Mouse (Mus musculus) megakaryocyte progenitor cell, adult 5-6 weeks (primary cell): ENCODE measurements around the gene Iqcf3. TPM values are rescaled to one million over a fixed set of nuclear protein-coding genes. Genes with fewer than 3 reads are reported as not detected.
A peak's percentile ranks its signal among the peaks of the same experiment; 100 is the strongest.

Source experiments
- ATAC-seq: replicated peaks from 2 replicates; pipeline ENCODE4 v1.8.0; 2016; ENCODE audit warnings: mild to moderate bottlenecking, moderate TSS enrichment, inconsistent platforms; ENCODE audit not compliant: poor library complexity
- total RNA-seq, 2 experiments: library from RNA; stranded (forward) in 1 of 2; stranded (reverse) in 1 of 2; fragments of 157-497, 149-512 nt in 1 of 2; fragments of 200-1000 nt in 1 of 2; gene quantifications; 2 replicates each; pipeline versions ENCODE4 v1.2.3 to v1.2.4; 2015 to 2017

Iqcf3 gene
- total RNA-seq, 2 experiments from 2014 or later = not detected

GRCm38 (mm10) chr9:106473081-106473752 is 88.2 kb downstream of the Iqcf3 start:
- no peak for ATAC-seq

DNA sequence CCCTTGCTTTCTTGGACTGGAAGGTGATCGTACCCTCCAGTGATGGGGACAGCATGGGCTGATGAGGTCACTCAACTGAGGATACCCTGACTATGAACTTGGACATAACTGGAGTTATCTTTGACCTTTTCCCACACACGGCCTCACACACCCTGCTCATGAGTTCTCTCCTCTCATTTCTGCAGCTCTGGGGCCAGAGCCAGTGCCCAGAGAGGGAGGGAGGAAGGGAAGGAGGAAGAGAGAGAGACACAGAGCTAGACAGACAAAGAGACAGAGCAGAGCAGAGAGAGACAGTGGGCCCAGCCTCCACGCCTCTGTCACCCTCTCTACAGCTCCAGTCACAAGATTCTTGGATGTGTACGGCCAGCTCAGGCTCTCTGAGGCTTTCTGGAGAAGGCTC is 89.1 kb downstream of the Iqcf3 start:
- no peak for ATAC-seq

DNA sequence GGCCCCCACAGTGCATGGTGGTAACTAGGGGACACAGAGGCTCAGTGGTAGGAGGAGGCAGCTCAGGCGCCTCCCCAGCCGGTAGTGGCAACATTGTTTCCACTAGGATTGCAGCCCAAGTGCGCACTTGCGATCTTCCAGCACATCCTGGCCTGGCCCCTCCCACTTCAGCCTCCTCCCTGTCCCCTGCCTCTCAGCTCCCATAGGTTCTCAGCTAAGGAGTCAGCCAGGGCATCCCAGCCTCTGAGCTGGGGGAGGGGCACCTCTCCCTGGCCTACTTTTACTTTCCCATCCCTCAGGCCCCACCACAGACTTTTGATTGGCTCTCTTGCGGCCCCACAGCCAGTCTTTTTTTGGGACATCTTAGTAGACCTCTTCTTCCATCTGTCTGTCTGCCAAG is 89.5 kb downstream of the Iqcf3 start:
- ATAC-seq = no peak

DNA sequence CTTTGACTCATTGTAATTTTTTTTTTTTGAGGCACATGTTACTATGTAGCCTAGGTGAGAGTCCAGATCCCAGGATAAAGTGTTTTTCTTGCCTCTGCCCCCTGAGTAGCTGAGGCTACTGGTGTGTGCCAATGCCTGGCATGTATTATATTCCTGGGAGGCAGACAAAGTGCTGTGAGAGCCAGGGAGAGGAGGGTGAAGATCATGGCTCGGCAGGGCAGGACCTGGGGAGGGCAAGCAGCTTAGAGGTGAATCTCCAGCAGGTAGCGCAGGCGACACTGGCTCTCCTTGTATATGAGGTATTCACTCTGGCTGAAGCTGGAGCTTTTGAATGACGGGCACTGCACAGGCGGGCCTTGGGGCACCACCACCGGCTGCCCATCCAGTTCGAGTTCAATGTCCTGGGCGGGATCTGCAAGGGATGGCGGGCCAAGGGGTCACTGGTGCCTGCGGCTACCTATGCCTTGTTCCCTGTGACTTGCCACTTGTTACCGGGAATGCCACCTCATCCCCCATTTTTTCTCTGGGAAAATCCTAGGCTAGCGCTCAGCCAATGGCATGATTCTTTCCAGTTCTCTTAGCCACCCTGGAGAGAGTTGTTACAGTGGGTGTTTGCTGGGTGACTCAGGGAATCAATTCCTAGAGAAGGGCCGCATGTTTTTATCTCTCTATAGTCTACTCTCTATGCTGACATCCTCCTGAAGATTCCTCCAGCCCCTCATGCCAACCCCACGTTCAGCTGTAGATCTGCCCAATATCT is 90.3 kb downstream of the Iqcf3 start:
- ATAC-seq = no peak

DNA sequence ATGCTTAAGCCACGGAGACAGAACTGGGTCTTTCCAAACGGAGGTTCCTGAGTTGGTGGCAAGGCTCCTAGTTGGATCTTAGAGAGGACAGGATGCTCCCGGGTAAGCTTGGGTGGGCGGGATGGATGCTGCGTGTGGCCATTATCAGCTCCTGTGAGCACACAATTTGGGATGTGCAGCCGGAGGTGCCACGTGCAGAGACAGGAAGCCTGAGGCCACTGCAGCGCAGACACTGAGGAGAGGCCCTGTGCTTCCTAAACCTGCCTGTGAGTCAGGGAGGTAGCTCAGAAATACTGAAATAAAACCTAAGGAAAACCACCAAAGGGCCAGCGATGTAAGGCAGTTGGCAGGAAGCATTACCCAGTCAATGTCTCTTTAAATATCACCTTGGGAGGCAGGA is 91.7 kb downstream of the Iqcf3 start:
- ATAC-seq = no peak

DNA sequence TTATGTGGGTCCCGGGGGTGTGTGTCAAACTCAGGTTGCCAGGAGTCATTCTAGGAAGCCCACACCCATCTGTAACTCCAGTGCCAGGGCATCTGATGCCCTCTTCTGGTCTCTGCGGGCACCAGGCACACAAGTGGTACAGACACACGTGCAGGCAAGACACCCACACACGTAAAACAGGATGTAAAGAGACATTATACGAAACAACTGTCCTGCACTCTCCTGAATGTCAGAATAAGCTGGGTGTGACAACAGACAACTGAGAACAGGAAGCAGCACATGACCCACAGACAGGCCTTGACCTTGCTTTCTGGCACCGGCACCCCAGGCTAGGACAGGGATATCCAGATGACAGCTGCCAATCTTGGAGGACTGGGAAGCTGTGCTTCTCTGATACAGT is 92.1 kb downstream of the Iqcf3 start:
- peak; percentile 46 for ATAC-seq

DNA sequence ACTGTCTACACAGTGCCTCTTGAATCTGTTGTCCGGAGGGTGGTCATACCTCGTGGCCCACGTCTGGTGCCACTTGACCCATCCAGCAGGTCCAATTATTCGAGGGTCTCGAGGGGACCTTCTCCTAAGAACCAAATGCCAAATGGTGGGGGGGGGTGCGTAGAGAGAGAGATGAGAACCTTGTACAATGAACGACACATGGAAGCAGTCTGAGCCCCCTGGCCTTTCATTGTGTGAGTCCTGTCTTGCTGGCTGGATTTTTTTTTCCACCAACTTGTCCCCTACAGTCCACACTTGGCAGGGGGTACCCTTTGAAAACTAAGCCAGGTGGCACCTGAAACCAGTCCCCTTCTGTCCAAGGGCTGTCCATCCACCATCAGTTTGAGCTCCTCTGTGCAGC is 93.7 kb downstream of the Iqcf3 start:
- ATAC-seq = no peak

GRCm38 (mm10) chr9:106466721-106467120 is 94.7 kb downstream of the Iqcf3 start:
- no peak for ATAC-seq

DNA sequence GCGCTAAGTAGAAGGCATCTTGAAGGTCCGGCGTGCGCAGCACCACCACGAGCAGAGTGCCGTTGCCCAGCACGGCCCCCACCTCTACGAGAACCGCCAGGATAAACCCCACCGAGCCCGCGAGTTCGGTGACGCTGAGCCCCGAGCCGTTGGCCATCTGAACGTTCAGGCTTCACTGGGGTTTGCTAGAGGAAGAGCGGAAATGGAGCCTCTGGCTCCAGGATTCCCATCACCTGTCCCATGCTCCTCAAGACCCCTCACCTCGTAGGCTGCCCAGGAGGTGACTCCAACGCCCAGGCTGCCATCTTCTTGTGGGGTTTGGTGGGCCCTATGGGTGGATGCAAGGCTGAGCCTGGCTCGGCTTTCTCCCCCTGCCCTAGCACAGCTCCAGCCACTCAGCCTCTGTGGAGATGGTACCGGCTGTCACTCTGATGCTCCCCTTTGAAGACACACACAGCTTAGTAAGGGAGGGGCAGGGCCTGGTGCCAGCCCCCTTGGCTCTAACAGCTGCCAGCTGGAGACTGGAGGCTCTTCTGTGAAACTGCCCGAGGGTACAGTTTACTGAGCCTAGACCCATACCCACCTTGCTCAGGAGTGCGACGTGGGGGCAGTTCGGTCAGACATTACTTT is 95.7 kb downstream of the Iqcf3 start, which contains the start of gene Gpr62:
Gene Gpr62, minus strand, starts transcription at position 368 of the 630 bp plus-strand sequence.
- no peak for ATAC-seq

- peak; percentile 40 for ATAC-seq
These were observed 96.5 kb downstream of the Iqcf3 start for GRCm38 (mm10) chr9:106464751-106465541.

- no peak for ATAC-seq
These were observed 98.0 kb downstream of the Iqcf3 start for GRCm38 (mm10) chr9:106463122-106464063.

DNA sequence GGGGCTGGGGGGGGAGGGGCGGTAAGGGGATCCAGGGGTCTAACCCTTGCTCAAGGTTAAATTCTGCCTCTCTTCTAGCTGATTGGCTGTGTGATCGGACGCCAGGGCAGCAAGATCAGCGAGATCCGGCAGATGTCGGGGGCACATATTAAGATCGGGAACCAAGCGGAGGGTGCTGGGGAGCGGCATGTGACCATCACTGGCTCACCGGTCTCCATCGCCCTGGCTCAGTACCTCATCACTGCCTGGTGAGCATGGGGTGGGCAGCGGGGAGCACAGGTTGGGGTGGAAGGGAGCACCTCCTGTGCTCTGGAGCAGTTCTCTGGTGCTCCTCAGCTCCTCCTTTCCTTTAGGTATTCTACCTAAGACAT is 99.0 kb downstream of the Iqcf3 start:
- ATAC-seq = no peak

DNA sequence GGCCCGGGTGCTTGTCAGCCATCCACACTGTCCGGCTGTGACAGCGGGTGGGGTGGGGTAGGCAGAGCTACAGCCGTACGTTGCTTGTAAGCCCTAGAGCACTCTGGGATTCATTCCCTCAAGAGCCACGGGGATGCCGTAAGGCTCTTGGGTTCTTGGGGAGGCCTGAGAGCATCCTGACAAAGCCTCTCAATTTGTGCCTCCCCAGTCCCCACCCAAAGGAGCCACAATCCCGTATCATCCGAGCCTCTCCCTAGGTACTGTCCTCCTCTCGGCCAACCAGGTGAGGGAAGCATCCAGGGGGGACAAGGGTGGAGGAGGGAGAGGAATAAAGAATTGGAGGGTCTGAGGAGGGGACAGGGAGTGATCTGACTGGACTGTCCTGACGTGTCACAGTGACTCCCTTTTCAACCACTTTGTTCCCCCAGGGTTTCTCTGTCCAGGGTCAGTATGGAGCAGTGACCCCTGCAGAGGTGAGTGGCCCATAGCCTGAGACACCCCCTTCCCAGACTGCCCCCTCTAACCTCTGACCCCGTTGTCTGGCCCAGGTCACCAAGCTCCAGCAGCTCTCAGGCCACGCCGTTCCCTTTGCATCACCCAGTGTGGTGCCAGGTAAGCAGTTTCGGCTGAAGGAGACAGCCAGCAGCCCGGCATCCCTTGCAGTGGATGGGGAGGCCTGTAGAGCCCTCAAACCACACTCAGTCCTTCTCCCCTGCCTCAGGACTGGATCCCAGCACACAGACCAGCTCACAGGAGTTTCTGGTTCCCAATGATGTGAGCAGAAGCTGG is 99.6 kb downstream of the Iqcf3 start:
- ATAC-seq = no peak

- no peak for ATAC-seq
These were observed 100.4 kb downstream of the Iqcf3 start for GRCm38 (mm10) chr9:106461026-106461415.

- no peak for ATAC-seq
These were observed 100.9 kb downstream of the Iqcf3 start for GRCm38 (mm10) chr9:106460401-106461025.

GRCm38 (mm10) chr9:106459946-106460345 is 101.5 kb downstream of the Iqcf3 start:
- no peak for ATAC-seq

- ATAC-seq = no peak
These were observed 103.5 kb downstream of the Iqcf3 start for GRCm38 (mm10) chr9:106457920-106458319.

GRCm38 (mm10) chr9:106457163-106457559 is 104.3 kb downstream of the Iqcf3 start:
- no peak for ATAC-seq
